Mouse (Mus musculus): ENCODE measurements around the gene Olfr1084. TPM values are rescaled to one million over a fixed set of nuclear protein-coding genes. Genes with fewer than 3 reads are reported as not detected.
"Not testable (repeated sequence)": the region's sequence is repeated elsewhere in the genome, so short reads cannot be mapped to it uniquely, and the experiment has no call there.

Olfr1084 gene
- polyA plus RNA-seq (2014; fragmentation: Nextera tagmentation; extraction: Ambion mirVana) = not detected in 2 replicates

DNA sequence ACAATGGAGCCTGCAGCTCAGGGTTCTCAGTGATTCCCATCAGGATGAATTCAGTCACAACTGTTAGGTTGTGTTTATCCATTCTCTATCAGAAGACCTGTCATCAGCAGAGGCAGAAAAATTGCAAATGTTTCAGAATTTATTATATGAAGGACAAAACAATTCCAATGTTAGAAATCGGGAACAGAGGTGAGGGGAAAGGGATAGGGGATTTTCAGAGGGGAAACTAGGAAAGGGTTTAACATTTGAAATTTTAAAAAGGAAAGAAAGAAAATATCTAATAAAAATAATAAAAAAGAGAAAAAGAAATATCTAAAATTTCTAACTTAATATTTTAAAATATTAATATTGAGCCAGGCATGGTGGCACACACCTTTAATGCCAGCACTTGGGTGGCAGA lies at the start of gene Olfr1084:
Gene Olfr1084 (minus strand): TSS at position 101 of the 400 bp plus-strand sequence.
- not testable (repeated sequence) for H3K9me3 ChIP-seq (ENCODE audit: control insufficient read depth, low read length); ATAC-seq (ENCODE audit: low FRiP score); H3K27ac ChIP-seq; H3K9ac ChIP-seq; H3K4me2 ChIP-seq (replicated peaks); DNase-seq (ENCODE audit: low spot score); H3K36me3 ChIP-seq (replicated peaks; ENCODE audit: control insufficient read depth, insufficient read depth); H3K4me3 ChIP-seq (replicated peaks; ENCODE audit: low read length); H3K4me1 ChIP-seq (replicated peaks; ENCODE audit: control insufficient read depth, insufficient read depth, low read length); H3K27me3 ChIP-seq (ENCODE audit: control insufficient read depth, insufficient read depth, low read length)
- WGBS = 100% methylated on average over 1 of the region's 1 CpGs

DNA sequence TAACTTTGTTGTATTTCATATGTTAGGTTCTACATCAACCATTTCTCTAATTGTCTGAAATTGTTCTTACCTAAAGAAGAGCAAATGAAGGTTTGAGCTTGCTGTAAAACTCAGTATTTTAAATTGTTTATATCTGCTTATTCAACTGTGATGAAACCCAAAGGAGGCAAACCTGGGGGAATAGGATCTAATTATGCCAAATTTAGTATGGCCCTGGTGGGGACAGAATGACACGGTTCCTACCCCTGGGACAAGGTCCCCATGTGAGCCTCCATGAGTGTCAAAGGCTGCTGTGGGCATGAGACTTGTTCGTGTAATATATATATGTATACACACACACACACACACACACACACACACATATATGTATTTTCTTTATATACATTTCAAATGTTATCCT lies 40.5 kb upstream of the Olfr1084 start, which contains the start of gene Olfr1086:
Gene Olfr1086 (minus strand): TSS at position 101 of the 400 bp plus-strand sequence.
- DNase-seq (ENCODE audit: low spot score) (no peak), ATAC-seq (ENCODE audit: low FRiP score) (no peak)
- no peak within 1 kb of the TSS for H3K4me3 ChIP-seq (replicated peaks; ENCODE audit: low read length)
- H3K4me1 ChIP-seq (replicated peaks; ENCODE audit: control insufficient read depth, insufficient read depth, low read length) = no peaks in the 10 kb centered on the region
- no peak within 1 kb of the TSS for H3K27ac ChIP-seq
- 88% methylated on average over 2 of the region's 2 CpGs for WGBS
- H3K9ac ChIP-seq = no peak within 1 kb of the TSS
- no peaks in the 10 kb centered on the region for H3K9me3 ChIP-seq (ENCODE audit: control insufficient read depth, low read length)
- no peaks in the 10 kb centered on the region for H3K27me3 ChIP-seq (ENCODE audit: control insufficient read depth, insufficient read depth, low read length)
- no peaks in the 10 kb centered on the region for H3K36me3 ChIP-seq (replicated peaks; ENCODE audit: control insufficient read depth, insufficient read depth)
- no peak within 1 kb of the TSS for H3K4me2 ChIP-seq (replicated peaks)

DNA sequence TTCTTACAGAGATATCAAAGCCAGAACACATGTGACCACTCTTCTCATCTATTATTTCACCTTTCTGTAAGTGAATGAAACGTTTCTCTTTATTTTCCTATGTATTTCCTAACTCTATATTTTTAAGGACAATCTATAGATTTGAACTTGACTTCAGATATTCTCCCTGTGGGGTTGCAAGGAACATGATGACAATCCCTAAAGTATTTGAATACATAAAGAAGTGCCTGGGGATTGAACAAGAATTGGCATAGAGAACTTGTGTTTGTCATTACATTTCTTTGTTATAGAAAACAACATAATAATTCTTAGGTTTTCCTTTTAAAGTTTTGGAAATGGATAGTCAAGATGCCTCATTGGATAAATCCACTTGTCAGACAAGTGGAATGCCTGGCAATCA lies 22.4 kb upstream of the Olfr1084 start, which contains the start of gene Olfr1085:
Gene Olfr1085 (minus strand): TSS at position 101 of the 400 bp plus-strand sequence.
- 26% methylated on average over 1 of the region's 1 CpGs for WGBS
- ATAC-seq (ENCODE audit: low FRiP score) = no peak
- Histone ChIP-seq H3K9me3 (ENCODE audit: control insufficient read depth, low read length) (no peaks in the 10 kb centered on the region), H3K4me3 (replicated peaks; ENCODE audit: low read length) (no peak within 1 kb of the TSS), H3K4me2 (replicated peaks) (no peak within 1 kb of the TSS), H3K27ac (no peak within 1 kb of the TSS), H3K27me3 (ENCODE audit: control insufficient read depth, insufficient read depth, low read length) (no peaks in the 10 kb centered on the region), H3K4me1 (replicated peaks; ENCODE audit: control insufficient read depth, insufficient read depth, low read length) (no peaks in the 10 kb centered on the region), H3K36me3 (replicated peaks; ENCODE audit: control insufficient read depth, insufficient read depth) (no peaks in the 10 kb centered on the region), H3K9ac (no peak within 1 kb of the TSS)
- no peak for DNase-seq (ENCODE audit: low spot score)

DNA sequence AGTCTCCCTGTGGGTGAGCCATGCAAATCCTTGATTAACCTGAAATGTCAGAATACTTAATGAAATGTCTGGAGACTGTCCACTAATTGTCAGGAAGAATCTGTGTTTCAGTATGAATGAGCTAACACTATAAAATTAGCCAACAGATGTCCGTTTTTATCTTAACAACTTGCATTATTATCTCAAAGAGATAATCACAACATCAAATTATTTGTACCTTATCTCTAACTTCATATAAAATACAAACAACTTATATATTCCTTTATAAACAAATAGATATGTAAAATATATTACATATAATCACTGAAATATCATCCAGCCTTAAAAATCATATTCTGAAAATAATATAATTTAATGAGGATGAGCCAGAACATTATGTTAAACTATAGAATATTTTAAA lies 40.7 kb downstream of the Olfr1084 start, which contains the start of gene Olfr1082:
Gene Olfr1082 (minus strand): TSS at position 101 of the 400 bp plus-strand sequence.
- not testable (repeated sequence) for H3K27ac ChIP-seq; H3K4me1 ChIP-seq (replicated peaks; ENCODE audit: control insufficient read depth, insufficient read depth, low read length); H3K9me3 ChIP-seq (ENCODE audit: control insufficient read depth, low read length); H3K9ac ChIP-seq; DNase-seq (ENCODE audit: low spot score); H3K4me2 ChIP-seq (replicated peaks); ATAC-seq (ENCODE audit: low FRiP score); H3K27me3 ChIP-seq (ENCODE audit: control insufficient read depth, insufficient read depth, low read length); H3K4me3 ChIP-seq (replicated peaks; ENCODE audit: low read length); H3K36me3 ChIP-seq (replicated peaks; ENCODE audit: control insufficient read depth, insufficient read depth)
- 40% methylated on average over 1 of the region's 1 CpGs for WGBS

Other genes with a start within 250 kb of the Olfr1084 start
- not detected in 2 replicates for gene Olfr1061, start 225.7 kb downstream of the Olfr1084 start, polyA plus RNA-seq (2014; fragmentation: Nextera tagmentation; extraction: Ambion mirVana)
- not detected in 2 replicates for gene Olfr1062, start 213.0 kb downstream of the Olfr1084 start, polyA plus RNA-seq (2014; fragmentation: Nextera tagmentation; extraction: Ambion mirVana)
- gene Olfr1065, start 189.1 kb downstream of the Olfr1084 start, polyA plus RNA-seq (2014; fragmentation: Nextera tagmentation; extraction: Ambion mirVana) = not detected in 2 replicates
- gene Olfr1066, start 183.5 kb downstream of the Olfr1084 start, polyA plus RNA-seq (2014; fragmentation: Nextera tagmentation; extraction: Ambion mirVana) = not detected in 2 replicates
- not detected in 2 replicates for gene Olfr228, start 152.3 kb downstream of the Olfr1084 start, polyA plus RNA-seq (2014; fragmentation: Nextera tagmentation; extraction: Ambion mirVana)
- not detected in 2 replicates for gene Olfr1076, start 131.3 kb downstream of the Olfr1084 start, polyA plus RNA-seq (2014; fragmentation: Nextera tagmentation; extraction: Ambion mirVana)
- gene Olfr1079, start 97.2 kb downstream of the Olfr1084 start, polyA plus RNA-seq (2014; fragmentation: Nextera tagmentation; extraction: Ambion mirVana) = not detected in 2 replicates
- gene Olfr1080, start 81.5 kb downstream of the Olfr1084 start, polyA plus RNA-seq (2014; fragmentation: Nextera tagmentation; extraction: Ambion mirVana) = not detected in 2 replicates
- gene Olfr1082, start 40.8 kb downstream of the Olfr1084 start, polyA plus RNA-seq (2014; fragmentation: Nextera tagmentation; extraction: Ambion mirVana) = not detected in 2 replicates
- gene Olfr1085, start 22.3 kb upstream of the Olfr1084 start, polyA plus RNA-seq (2014; fragmentation: Nextera tagmentation; extraction: Ambion mirVana) = not detected in 2 replicates
- gene Olfr1086, start 40.4 kb upstream of the Olfr1084 start, polyA plus RNA-seq (2014; fragmentation: Nextera tagmentation; extraction: Ambion mirVana) = not detected in 2 replicates
- gene Olfr1087, start 58.7 kb upstream of the Olfr1084 start, polyA plus RNA-seq (2014; fragmentation: Nextera tagmentation; extraction: Ambion mirVana) = not detected in 2 replicates
- not detected in 2 replicates for gene Olfr1089, start 94.0 kb upstream of the Olfr1084 start, polyA plus RNA-seq (2014; fragmentation: Nextera tagmentation; extraction: Ambion mirVana)
- not detected in 2 replicates for gene Olfr1090, start 119.3 kb upstream of the Olfr1084 start, polyA plus RNA-seq (2014; fragmentation: Nextera tagmentation; extraction: Ambion mirVana)
- not detected in 2 replicates for gene Olfr1093, start 142.8 kb upstream of the Olfr1084 start, polyA plus RNA-seq (2014; fragmentation: Nextera tagmentation; extraction: Ambion mirVana)
- gene Olfr141, start 170.3 kb upstream of the Olfr1084 start, polyA plus RNA-seq (2014; fragmentation: Nextera tagmentation; extraction: Ambion mirVana) = not detected in 2 replicates
- not detected in 2 replicates for gene Olfr1094, start 184.9 kb upstream of the Olfr1084 start, polyA plus RNA-seq (2014; fragmentation: Nextera tagmentation; extraction: Ambion mirVana)
- gene Olfr1095, start 212.0 kb upstream of the Olfr1084 start, polyA plus RNA-seq (2014; fragmentation: Nextera tagmentation; extraction: Ambion mirVana) = not detected in 2 replicates
- gene Gm13723, start 235.1 kb upstream of the Olfr1084 start, polyA plus RNA-seq (2014; fragmentation: Nextera tagmentation; extraction: Ambion mirVana) = not detected in 2 replicates

Data from hindbrain, embryonic 14.5 days (tissue).